ENCODE assay signal across 9 mouse cellular contexts in the genomic region with DNA sequence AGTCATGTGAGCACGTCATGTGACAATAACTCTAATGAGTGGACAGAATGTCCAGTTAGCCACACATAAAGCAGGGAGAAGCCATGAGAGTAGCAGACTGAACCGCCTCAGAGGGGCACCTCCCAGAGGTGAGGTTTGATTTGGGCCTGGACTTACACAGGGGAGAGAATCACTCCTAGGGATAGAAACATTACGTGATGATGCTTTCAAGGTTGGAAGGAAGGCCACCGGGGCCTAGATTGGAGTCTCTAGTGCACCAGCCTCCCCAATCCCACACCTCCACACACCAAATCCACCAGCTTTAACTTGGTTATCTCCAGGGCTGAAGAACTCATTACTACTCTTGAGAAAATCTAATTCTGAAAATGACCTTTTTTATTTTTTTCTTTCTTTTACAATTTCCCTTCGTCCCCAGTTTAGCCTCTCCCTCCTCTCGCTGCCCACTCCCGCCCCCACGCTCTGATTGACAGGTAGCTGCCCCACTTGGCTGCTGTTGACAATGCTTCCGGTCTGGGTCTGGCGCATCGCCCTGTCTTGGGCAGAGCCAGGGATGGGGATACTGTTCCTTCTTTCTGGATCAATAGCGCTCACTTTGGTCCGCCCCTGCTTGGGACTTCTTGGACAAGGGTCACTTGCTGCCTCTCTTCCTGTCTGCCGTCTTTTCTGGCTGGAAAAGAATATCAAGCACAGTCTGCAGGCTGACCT.
DNase-seq lines count a peak whose midpoint lies in the region; ATAC-seq and TF ChIP-seq lines count a peak whose summit lies in the region.
"Had no signal": no experiment of that assay in that cellular context is flagged by ENCODE, and none has a peak within 500 bp of the region (broad histone marks: within the 10 kb centered on the region; RNA-seq: fewer than 3 reads in every experiment).

No protein-coding gene starts in this region.

- H3K4me2 ChIP-seq in hindbrain, embryonic 16.5 days (ENCODE audit: low read length), result no peak overlapping the region
- no peak overlapping the region for H3K4me2 ChIP-seq in liver, embryonic 12.5 days
- H3K4me2 ChIP-seq: embryonic facial prominence, embryonic 12.5 days had no signal

- no peak for ATAC-seq in hindbrain, embryonic 16.5 days
- ATAC-seq in liver, embryonic 12.5 days, result no peak

- no peaks in the 10 kb centered on the region for H3K9me3 ChIP-seq in hindbrain, embryonic 10.5 days
- H3K9me3 ChIP-seq in hindbrain, embryonic 16.5 days (ENCODE audit: control insufficient read depth, low read length), result peaks cover 3% of the 10 kb centered on the region; the same call in 1 of the 2 replicates
- H3K9me3 ChIP-seq in E14TG2a.4 (ENCODE audit: low read length), result peaks cover 4% of the 10 kb centered on the region; the same call in 1 of the 2 replicates
- H3K9me3 ChIP-seq in liver, embryonic 12.5 days (replicated peaks), result no peaks in the 10 kb centered on the region
- H3K9me3 ChIP-seq: embryonic facial prominence, embryonic 12.5 days had no signal

- TF ChIP-seq POLR2A in thymus, adult 2 months (IDR thresholded peaks at IDR 0.05; ENCODE audit: control insufficient read depth, extremely low read depth, insufficient read depth, low read length, poor library complexity), result no peak

- H3K36me3 ChIP-seq in hindbrain, embryonic 10.5 days, result no peaks in the 10 kb centered on the region
- no peaks in the 10 kb centered on the region for H3K36me3 ChIP-seq in hindbrain, embryonic 16.5 days (ENCODE audit: control insufficient read depth, insufficient read depth, low read length)
- no peaks in the 10 kb centered on the region for H3K36me3 ChIP-seq in E14TG2a.4 (ENCODE audit: insufficient read depth, low read length)
- no peaks in the 10 kb centered on the region for H3K36me3 ChIP-seq in thymus, adult 2 months (ENCODE audit: control insufficient read depth, insufficient read depth, low read length)
- H3K36me3 ChIP-seq in liver, embryonic 12.5 days, result no peaks in the 10 kb centered on the region
- H3K36me3 ChIP-seq: embryonic facial prominence, embryonic 12.5 days had no signal

- peak overlapping the region; percentile 84 for H3K27ac ChIP-seq in hindbrain, embryonic 10.5 days
- no peak overlapping the region for H3K27ac ChIP-seq in hindbrain, embryonic 16.5 days (ENCODE audit: low read depth, low read length)
- no peak overlapping the region for H3K27ac ChIP-seq in thymus, adult 2 months (ENCODE audit: control insufficient read depth, insufficient read depth, low read length)
- no peak overlapping the region for H3K27ac ChIP-seq in liver, embryonic 12.5 days
- H3K27ac ChIP-seq: embryonic facial prominence, embryonic 12.5 days had no signal

- no peak overlapping the region for H3K9ac ChIP-seq in hindbrain, embryonic 16.5 days (ENCODE audit: low read depth, low read length)
- H3K9ac ChIP-seq in liver, embryonic 12.5 days, result no peak overlapping the region
- H3K9ac ChIP-seq: embryonic facial prominence, embryonic 12.5 days had no signal

- TF ChIP-seq CTCF in E14TG2a.4 (conservative IDR thresholded peaks at IDR 0.05; ENCODE audit: low read length), result no peak
- TF ChIP-seq CTCF in thymus, adult 2 months (IDR thresholded peaks at IDR 0.05; ENCODE audit: borderline replicate concordance, control insufficient read depth, extremely low read depth, insufficient read depth, low read length, poor library complexity), result no peak

- H3K27me3 ChIP-seq in hindbrain, embryonic 10.5 days (ENCODE audit: insufficient read depth, poor library complexity, severe bottlenecking), result no peaks in the 10 kb centered on the region
- no peaks in the 10 kb centered on the region for H3K27me3 ChIP-seq in hindbrain, embryonic 16.5 days (replicated peaks; ENCODE audit: control insufficient read depth, insufficient read depth, low read length)
- peaks cover 29% of the 10 kb centered on the region for H3K27me3 ChIP-seq in E14TG2a.4 (ENCODE audit: insufficient read depth, low read length)
- no peaks in the 10 kb centered on the region for H3K27me3 ChIP-seq in thymus, adult 2 months (ENCODE audit: control insufficient read depth, insufficient read depth, low read length)
- H3K27me3 ChIP-seq in liver, embryonic 12.5 days (replicated peaks), result no peaks in the 10 kb centered on the region; the same call in 1 of the 2 replicates
- H3K27me3 ChIP-seq: embryonic facial prominence, embryonic 12.5 days had no signal

- 75% methylated on average over 14 of the region's 14 CpGs for WGBS in hindbrain, embryonic 10.5 days
- WGBS in hindbrain, embryonic 16.5 days, result 71% methylated on average over 14 of the region's 14 CpGs
- 89% methylated on average over 14 of the region's 14 CpGs for WGBS in thymus, adult 2 months
- WGBS in liver, embryonic 12.5 days (ENCODE audit: insufficient replicate concordance), result 57% methylated on average over 14 of the region's 14 CpGs

- peaks cover 27% of the 10 kb centered on the region for H3K4me1 ChIP-seq in hindbrain, embryonic 10.5 days (replicated peaks)
- H3K4me1 ChIP-seq in hindbrain, embryonic 16.5 days (ENCODE audit: control insufficient read depth, insufficient read depth, low read depth, low read length), result peaks cover 14% of the 10 kb centered on the region
- peaks cover 29% of the 10 kb centered on the region for H3K4me1 ChIP-seq in E14TG2a.4 (replicated peaks; ENCODE audit: low read depth, low read length)
- peaks cover 4% of the 10 kb centered on the region; the same call in 1 of the 2 replicates for H3K4me1 ChIP-seq in thymus, adult 2 months (replicated peaks; ENCODE audit: control insufficient read depth, insufficient read depth, low read length)
- H3K4me1 ChIP-seq in liver, embryonic 12.5 days, result no peaks in the 10 kb centered on the region
- H3K4me1 ChIP-seq: embryonic facial prominence, embryonic 12.5 days had no signal

- no peak for DNase-seq in hindbrain, embryonic 10.5 days (ENCODE audit: low spot score)
- peak; percentile 35 for DNase-seq in cerebellum, adult 9-10 months
- peak; percentile 41 to 79 for DNase-seq in kidney, adult 8-10 months
- no peak for DNase-seq in spleen, adult 18-20 months
- no peak for DNase-seq in thymus, adult 2 months

- H3K4me3 ChIP-seq in hindbrain, embryonic 10.5 days, result no peak overlapping the region
- H3K4me3 ChIP-seq in hindbrain, embryonic 16.5 days (ENCODE audit: low read length), result no peak overlapping the region
- peak overlapping the region; percentile 66 for H3K4me3 ChIP-seq in E14TG2a.4 (replicated peaks; ENCODE audit: low read length)
- no peak overlapping the region for H3K4me3 ChIP-seq in thymus, adult 2 months (ENCODE audit: control insufficient read depth, insufficient read depth, low read length)
- H3K4me3 ChIP-seq in liver, embryonic 12.5 days, result no peak overlapping the region
- H3K4me3 ChIP-seq: embryonic facial prominence, embryonic 12.5 days had no signal

Comparison
In these comparisons a context has a peak if more than half of its experiments do, and no peak if none do; other contexts are left out.
1. DNase-seq: peak in cerebellum, adult 9-10 months (single experiment) and kidney, adult 8-10 months (2 of 2); none in hindbrain, embryonic 10.5 days (single experiment), spleen, adult 18-20 months (0 of 2) and thymus, adult 2 months (single experiment).